Mouse (Mus musculus) A20 (cell line): ENCODE data around the gene Srd5a1.
"Not testable (repeated sequence)": the region's sequence is repeated elsewhere in the genome, so short reads cannot be mapped to it uniquely, and the experiment has no call there.

ENCODE experiments used
- DNase-seq: peaks from one replicate; pipeline ENCODE4 v3.0.0-alpha.2; 2011; ENCODE audit warnings: low read depth, low spot score

Srd5a1 gene

GRCm38 (mm10) chr13:69624510-69624909 lies 13.3 kb upstream of the Srd5a1 start:
- no peak for DNase-seq

- no peak for DNase-seq
These were observed 12.6 kb upstream of the Srd5a1 start for GRCm38 (mm10) chr13:69623843-69624242.

- DNase-seq = no peak
These were observed 5.5 kb upstream of the Srd5a1 start for GRCm38 (mm10) chr13:69616716-69617115.

- DNase-seq = no peak
These were observed 918 bp upstream of the Srd5a1 start for GRCm38 (mm10) chr13:69612175-69612544.

GRCm38 (mm10) chr13:69610751-69611397 lies 368 bp downstream of the Srd5a1 start:
- no peak for DNase-seq

GRCm38 (mm10) chr13:69608734-69609133 lies 2.5 kb downstream of the Srd5a1 start:
- DNase-seq = no peak

GRCm38 (mm10) chr13:69604670-69605069 lies 6.6 kb downstream of the Srd5a1 start:
- no peak for DNase-seq

- no peak for DNase-seq
These were observed 9.9 kb downstream of the Srd5a1 start for GRCm38 (mm10) chr13:69601321-69601720.

GRCm38 (mm10) chr13:69600863-69601262 lies 10.4 kb downstream of the Srd5a1 start:
- DNase-seq = not testable (repeated sequence)

GRCm38 (mm10) chr13:69598867-69599266 lies 12.4 kb downstream of the Srd5a1 start:
- no peak for DNase-seq

- no peak for DNase-seq
These were observed 14.7 kb downstream of the Srd5a1 start for GRCm38 (mm10) chr13:69596515-69596914.

GRCm38 (mm10) chr13:69595911-69596310 lies 15.3 kb downstream of the Srd5a1 start:
- no peak for DNase-seq

GRCm38 (mm10) chr13:69594577-69595256 lies 16.5 kb downstream of the Srd5a1 start:
- no peak for DNase-seq

- DNase-seq = no peak
These were observed 17.8 kb downstream of the Srd5a1 start for GRCm38 (mm10) chr13:69593453-69593852.

- no peak for DNase-seq
These were observed 19.0 kb downstream of the Srd5a1 start for GRCm38 (mm10) chr13:69592226-69592625.

GRCm38 (mm10) chr13:69591338-69591737 lies 19.9 kb downstream of the Srd5a1 start:
- no peak for DNase-seq

GRCm38 (mm10) chr13:69588263-69588662 lies 23.0 kb downstream of the Srd5a1 start:
- DNase-seq = no peak

GRCm38 (mm10) chr13:69587849-69588248 lies 23.4 kb downstream of the Srd5a1 start:
- DNase-seq = no peak

GRCm38 (mm10) chr13:69586337-69586736 lies 24.9 kb downstream of the Srd5a1 start:
- no peak for DNase-seq

GRCm38 (mm10) chr13:69585828-69586227 lies 25.4 kb downstream of the Srd5a1 start:
- DNase-seq = no peak

- no peak for DNase-seq
These were observed 27.7 kb downstream of the Srd5a1 start for GRCm38 (mm10) chr13:69583591-69583990.

- no peak for DNase-seq
These were observed 28.8 kb downstream of the Srd5a1 start for GRCm38 (mm10) chr13:69582411-69582810.

- DNase-seq = no peak
These were observed 33.9 kb downstream of the Srd5a1 start for GRCm38 (mm10) chr13:69577181-69577834.
